Mouse (Mus musculus) left cerebral cortex, adult 2 months (tissue): ENCODE results near the gene Rgl2. TPM values are rescaled to one million over a fixed set of nuclear protein-coding genes. Genes with fewer than 3 reads are reported as not detected.
"Not testable (repeated sequence)": the region's sequence is repeated elsewhere in the genome, so short reads cannot be mapped to it uniquely, and the experiment has no call there.

Source experiments
- DNase-seq, 2 experiments: peaks; one replicate each; pipeline ENCODE4 v3.0.0; 2021 to 2022; ENCODE audit warnings: low spot score in 2 of 2, mixed read lengths in 1 of 2; ENCODE audit errors: extremely low spot score in 1 of 2
- H3K27ac ChIP-seq: fragments of 200-600 bp; 2 replicates; pipeline ENCODE4 v1.8.1; 2022
- H3K4me3 ChIP-seq: fragments of 200-600 bp; 2 replicates; pipeline ENCODE4 v1.8.1; 2022
- CTCF ChIP-seq: fragments of 200-600 bp; IDR thresholded peaks from 2 replicates; pipeline ENCODE4 v1.8.1; 2022; ENCODE audit warnings: antibody characterized with exemption, mild to moderate bottlenecking, moderate library complexity
- intact Hi-C: fragments of 180-260 bp; cut with DNase I; formaldehyde crosslinking; loops from one replicate; pipeline ENCODE4 v1.15.1; 2025
- total RNA-seq, 2 experiments: library from RNA; stranded (reverse); gene quantifications; 2 replicates each; pipeline ENCODE4 v1.2.3; 2021

Gene Rgl2
- total RNA-seq, 2 experiments from 2014 or later = 63.4 to 74.3 TPM

DNA sequence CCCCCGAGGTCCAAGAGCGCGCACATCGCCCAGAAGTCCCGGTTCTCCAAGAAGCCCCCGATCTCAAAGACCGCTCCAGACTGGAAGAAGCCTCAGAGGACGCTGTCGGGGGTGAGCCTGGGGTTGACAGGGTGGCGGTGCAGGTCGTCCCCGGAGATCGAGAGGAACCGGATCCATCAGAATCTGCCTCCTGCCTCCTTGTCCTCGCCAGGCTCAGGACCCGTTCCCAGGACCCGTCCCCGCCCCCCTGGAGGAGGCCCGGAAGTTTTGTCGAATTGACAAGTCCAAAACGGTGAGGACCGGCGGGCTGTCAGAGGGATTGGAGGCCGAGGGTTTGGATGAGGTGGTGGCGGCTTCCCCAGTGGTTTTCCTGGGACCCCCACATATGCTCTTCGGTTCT is 11.6 kb downstream of the Rgl2 start:
- no peak for TF ChIP-seq CTCF
- Histone ChIP-seq H3K27ac (no peak overlapping the region), H3K4me3 (peak overlapping the region; percentile 75)
- intact Hi-C loops = loop anchor here (1.0 kb wide), 2 partner anchors 10 to 14 kb away; partner anchors contain the start of genes B3galt4 and Vps52
- DNase-seq = no peak

DNA sequence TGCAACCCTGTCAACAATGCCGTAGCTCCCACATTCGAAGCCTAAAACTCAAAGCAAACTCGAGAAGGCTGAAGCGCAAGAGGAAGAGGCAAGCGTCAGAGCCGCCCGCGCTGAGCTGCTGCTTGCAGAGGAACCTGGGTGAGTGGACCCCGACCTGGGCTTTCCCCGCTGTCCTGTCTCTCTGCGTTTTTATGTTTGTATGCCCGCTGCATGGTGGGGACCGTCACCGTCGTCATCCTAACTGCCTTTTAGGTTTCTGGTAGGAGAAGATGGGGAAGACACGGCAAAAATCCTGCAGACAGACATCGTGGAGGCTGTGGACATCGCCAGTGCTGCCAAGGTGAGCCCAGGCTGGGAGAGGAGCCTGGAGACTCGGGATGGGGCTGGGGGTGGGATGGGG is 12.0 kb downstream of the Rgl2 start:
- Histone ChIP-seq H3K4me3 (peak overlapping the region; percentile 75), H3K27ac (no peak overlapping the region)
- DNase-seq = no peak
- no peak for TF ChIP-seq CTCF
- intact Hi-C loops = no loop called here

DNA sequence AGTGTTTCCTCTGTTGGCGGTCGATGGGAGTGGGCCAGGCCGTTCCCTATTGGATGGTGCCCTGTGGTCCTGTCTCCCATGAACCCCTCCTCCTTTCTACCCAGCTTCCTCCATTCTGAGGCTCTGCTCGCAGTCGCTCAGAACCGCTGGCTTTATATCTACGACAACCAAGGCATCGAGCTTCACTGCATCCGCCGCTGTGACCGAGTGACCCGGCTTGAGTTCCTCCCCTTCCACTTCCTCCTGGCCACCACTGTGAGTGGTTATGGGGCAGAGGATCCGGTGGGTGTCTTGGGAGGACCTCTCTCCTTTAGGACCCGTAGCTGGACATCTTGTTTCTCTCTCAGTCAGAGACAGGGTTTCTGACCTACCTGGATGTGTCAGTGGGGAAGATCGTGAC is 14.1 kb downstream of the Rgl2 start:
- no peak for DNase-seq
- H3K27ac ChIP-seq = no peak overlapping the region
- TF ChIP-seq CTCF = no peak
- no peak overlapping the region for H3K4me3 ChIP-seq
- intact Hi-C loops = no loop called here

DNA sequence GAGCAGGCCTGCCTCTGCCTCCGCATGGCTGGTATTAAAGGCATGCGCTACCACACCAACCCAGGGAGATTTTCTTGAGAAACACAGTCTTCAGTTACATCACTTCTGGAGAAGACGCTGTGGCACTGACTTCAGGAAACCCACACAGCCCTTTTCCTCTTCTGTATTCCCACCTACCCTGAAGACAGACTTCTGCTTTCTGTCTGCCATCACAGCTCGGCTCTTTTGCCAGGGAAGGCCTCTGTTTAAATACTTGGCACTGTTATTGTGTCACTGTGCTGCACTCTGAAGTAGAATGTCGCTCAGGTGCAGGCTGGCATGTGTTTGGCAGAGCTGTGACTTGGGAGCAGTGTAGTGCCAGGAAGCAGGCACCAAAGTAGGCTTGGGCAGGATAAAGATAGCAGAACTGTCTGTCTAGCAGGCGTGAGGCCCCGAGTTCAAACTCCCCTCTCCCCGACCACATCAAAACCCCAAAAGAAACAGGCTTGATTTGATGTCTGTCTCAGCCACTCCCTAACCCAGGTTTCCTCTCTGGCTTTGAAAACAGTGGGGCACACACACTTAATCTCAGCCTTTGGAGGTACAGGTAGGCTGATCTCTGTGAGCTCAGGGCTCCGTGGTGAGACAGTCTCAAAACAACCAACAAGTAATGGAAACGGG is 18.2 kb downstream of the Rgl2 start:
- no peak for DNase-seq
- intact Hi-C loops = no loop called here
- Histone ChIP-seq H3K27ac (no peak overlapping the region; the same call in 1 of the 2 replicates), H3K4me3 (no peak overlapping the region)
- no peak for TF ChIP-seq CTCF

DNA sequence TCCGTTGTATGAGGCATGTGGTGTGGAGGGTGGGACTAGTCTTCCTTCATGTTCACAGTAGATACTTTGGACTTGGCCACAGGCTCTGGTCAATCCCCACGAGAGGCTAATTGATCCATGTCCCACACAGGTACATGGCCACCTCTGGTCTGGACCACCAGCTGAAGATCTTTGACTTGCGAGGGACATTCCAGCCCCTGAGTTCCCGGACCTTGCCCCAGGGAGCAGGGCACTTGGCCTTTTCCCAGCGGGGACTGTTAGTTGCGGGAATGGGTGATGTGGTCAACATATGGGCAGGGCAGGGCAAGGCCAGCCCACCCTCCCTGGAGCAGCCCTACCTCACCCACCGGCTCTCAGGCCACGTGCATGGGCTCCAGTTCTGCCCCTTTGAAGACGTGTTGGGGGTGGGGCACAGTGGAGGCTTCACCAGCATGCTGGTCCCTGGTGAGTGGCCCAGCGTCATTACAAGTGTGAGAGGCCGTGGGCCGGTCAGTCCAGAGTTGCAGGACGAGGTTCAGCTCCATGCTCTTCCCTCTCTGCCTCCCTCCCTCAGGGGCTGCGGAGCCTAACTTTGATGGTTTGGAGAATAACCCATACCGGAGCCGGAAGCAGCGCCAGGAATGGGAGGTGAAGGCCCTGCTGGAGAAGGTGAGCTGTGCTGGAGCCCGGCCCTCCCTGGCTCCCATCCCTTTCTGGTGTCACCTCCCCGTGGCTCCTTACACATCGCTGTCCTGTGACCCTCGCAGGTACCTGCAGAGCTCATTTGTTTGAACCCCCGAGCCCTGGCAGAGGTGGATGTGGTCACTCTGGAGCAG is 19.0 kb downstream of the Rgl2 start:
- DNase-seq = no peak
- TF ChIP-seq CTCF = no peak
- Histone ChIP-seq H3K4me3 (no peak overlapping the region), H3K27ac (no peak overlapping the region; the same call in 1 of the 2 replicates)
- intact Hi-C loops = no loop called here

DNA sequence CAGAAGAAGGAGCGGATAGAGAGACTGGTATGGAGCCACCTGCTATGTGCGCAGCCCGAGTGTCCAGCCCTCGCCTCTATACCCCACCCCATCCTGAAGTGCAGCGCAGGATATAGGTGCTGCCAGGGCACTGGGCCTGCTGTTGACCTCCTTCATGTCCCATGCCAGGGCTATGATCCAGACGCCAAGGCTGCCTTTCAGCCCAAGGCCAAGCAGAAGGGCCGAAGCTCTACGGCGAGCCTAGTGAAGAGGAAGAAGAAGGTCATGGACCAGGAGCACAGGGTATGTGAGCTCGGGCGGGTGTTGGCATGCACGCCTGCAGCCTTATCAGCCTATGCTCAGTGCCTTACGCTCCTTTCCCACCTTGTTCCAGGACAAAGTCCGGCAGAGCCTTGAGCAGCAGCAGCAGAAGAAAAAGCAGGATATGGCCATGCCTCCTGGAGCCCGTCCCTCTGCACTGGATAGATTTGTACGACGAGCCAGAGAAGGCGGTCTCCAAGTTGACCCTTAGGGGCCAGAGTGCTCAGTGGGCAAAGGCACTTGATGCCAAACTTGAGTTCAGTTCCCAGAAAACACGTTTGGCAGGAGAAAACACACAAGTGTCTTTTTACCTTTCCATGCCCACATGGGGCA is 19.7 kb downstream of the Rgl2 start:
- TF ChIP-seq CTCF = no peak
- H3K27ac ChIP-seq = no peak overlapping the region

DNA sequence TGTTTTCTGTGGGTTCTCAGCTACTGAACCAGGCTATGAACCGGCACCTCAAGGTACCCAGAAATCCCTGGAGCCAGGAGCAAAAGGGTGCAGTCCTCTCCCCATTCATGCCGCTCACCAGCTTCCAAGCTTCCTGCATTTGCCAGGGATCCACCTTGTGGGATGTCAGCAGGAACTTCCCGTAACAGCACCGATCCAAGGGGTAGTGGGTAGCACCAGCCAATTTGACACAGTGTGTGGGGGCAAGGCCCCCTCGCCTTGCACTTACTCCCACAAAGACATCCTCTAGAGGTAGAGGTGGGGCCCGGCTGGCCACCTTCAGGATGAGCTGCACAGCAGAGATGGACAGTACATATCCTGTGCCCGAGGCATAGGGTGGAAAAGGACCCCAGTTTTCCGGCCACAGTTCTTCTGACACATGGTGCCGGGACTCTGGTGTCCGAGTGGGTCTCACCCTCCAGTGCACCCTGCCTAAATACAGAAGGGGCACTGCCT is 20.8 kb downstream of the Rgl2 start:
- TF ChIP-seq CTCF = no peak
- Histone ChIP-seq H3K27ac (peak overlapping the region; percentile 93), H3K4me3 (peak overlapping the region; percentile 66)
- intact Hi-C loops = no loop called here
- no peak for DNase-seq

More for the DNA sequence above, 19.7 kb downstream of the Rgl2 start:
- intact Hi-C loops = no loop called here
- no peak for DNase-seq
- no peak overlapping the region for H3K4me3 ChIP-seq

DNA sequence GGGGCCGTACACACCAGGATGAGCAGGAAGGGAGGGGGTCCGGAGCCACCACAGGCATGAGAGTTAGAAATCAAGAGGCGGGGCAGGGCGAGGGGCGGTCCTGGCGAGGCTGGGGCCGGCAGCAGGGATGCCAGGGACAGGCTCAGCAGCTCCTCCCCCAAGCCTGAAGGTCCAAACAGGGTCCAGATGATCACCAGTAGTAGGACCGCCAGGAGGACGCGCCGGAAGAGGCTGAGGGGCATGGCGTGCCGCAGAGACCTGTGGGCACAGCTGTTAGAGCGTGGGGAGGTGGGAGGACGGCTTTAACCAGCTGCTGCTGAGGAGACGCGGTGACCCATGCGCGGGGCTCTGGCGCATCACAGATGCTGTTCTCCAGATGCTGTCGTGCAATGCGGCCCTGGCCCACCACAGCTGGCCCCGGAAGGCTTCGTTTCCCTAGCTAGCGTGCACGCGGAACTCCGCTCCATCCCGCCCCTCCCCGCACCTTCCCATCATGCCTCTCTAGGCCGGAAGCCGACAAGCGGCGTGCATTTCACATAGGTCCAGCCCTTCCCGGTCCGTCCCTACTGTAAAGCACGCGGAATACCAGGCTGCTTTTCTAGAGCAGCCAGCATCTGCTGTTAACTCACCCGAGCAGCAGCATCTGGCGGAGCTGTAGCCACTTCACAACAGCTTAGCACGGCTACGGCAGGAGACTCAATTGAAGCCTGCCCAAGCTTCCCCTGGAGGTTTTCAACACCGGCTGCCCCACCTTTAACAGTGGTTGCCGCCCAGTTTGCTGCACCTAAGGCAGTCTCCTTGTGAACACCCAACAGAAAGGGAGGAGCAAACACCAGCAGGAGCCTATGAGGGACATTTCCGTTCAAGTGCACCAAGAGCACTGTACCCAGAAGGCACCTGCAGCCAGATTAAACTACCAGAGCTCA is 21.9 kb downstream of the Rgl2 start, which contains the start of gene B3galt4:
Gene B3galt4, minus strand, starts transcription at position 468 of the 926 bp plus-strand sequence.
- H3K4me3 ChIP-seq = peak within 1 kb of the TSS; percentile 66
- no peak for TF ChIP-seq CTCF
- H3K27ac ChIP-seq = peak within 1 kb of the TSS; percentile 93
- intact Hi-C loops = loop anchor here (1.0 kb wide), 1 partner anchor 11 kb away; the partner anchor contains the start of genes Pfdn6 and Wdr46
- peak; percentile 77 for DNase-seq

DNA sequence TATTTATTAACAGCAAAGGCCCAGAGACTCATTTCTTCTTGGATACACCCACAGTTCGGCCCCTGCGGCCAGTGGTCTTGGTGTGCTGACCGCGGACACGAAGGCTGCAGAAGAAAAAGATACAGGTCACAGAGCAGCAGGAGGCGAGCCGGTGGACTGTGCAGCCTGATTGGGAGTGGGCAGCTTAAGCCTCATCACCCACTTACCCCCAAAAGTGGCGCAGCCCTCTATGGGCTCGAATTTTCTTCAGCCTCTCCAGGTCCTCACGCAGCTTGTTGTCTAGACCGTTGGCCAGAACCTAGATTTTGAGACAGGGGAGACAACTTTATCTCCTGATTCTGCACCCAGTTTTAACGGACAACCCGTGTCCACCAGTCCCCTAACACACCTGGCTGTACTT is 22.7 kb downstream of the Rgl2 start:
- H3K27ac ChIP-seq, intact Hi-C loops, DNase-seq, H3K4me3 ChIP-seq: not testable (repeated sequence)

DNA sequence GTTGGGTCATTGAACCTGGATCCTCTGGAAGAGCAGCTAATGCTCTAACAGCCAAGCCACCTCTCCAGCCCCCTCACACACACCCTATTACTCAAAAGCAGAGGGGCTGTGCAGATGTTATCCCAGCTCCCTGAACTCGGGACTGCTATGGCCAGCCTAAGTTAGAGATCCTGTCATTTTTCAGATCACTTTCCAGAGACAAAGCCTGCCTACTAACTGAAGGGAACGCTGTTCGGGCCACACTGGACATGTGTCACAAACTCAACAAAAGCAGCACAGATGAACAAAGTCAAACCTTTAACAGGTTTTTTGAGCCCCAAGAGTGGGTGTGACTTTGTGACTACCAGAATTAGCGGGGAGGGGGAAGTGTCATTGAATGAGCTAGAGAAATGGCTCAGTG is 23.5 kb downstream of the Rgl2 start:
- DNase-seq = no peak
- Histone ChIP-seq H3K4me3 (no peak overlapping the region), H3K27ac (no peak overlapping the region)
- no peak for TF ChIP-seq CTCF
- intact Hi-C loops = no loop called here

DNA sequence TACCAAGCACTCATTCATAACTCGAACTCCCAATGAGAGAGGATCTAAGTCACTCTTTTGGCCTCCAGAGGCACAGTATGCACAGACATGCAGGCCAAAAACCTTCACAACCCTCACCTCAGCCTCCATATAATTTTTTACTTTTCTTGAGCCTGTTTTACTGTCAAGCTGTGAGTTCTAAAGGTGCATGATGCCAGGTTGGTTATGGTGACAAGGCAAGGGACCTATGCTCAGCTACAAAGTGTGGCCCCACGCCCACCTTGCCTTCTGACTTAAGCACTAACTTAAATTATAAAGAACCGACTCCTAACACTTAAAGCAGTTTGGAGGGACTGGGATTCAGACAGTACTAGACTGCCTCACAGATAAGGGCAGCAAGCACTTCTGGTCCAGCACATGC is 24.0 kb downstream of the Rgl2 start:
- no peak overlapping the region for H3K27ac ChIP-seq
- TF ChIP-seq CTCF = no peak
- intact Hi-C loops = no loop called here
- no peak for DNase-seq
- no peak overlapping the region for H3K4me3 ChIP-seq
